Comparison of ENCODE assay signal across 8 mouse cellular contexts in the genomic region with DNA sequence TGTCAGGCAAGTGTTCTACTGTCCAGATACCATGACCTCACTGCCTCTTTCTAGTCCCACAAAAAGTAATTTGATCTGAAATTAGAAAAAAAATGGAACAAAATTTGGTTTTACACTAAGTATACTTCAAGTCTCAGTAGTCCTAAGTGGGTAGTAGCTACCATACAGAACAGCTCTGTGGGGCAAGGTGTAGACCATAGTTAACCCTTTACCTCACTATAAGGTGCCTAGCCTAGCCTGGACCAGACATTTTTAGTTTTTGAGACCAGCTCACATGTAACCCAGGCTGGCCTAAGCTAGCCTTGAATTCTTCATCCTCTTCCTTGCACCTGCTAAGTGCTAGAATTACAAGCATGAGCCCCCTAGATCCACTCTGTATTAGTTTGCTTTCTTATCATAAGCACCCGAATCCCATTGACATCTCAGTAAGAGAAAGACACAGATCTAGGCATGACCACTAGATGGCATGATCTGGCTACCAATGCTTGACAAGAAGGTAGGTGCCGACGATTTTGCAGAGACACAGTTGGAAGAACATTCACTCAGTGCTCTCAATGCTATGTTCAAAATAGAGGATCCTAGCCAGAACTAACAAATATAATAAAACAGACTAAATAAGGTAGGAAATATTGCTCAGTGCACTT. TPM values are rescaled to one million over a fixed set of nuclear protein-coding genes. Genes with fewer than 3 reads are reported as not detected.
DNase-seq lines count a peak whose midpoint lies in the region; ATAC-seq and TF ChIP-seq lines count a peak whose summit lies in the region.

No protein-coding gene starts in this region.

- no peaks in the 10 kb centered on the region for H3K27me3 ChIP-seq in kidney, embryonic 15.5 days
- no peaks in the 10 kb centered on the region for H3K27me3 ChIP-seq in liver, embryonic 14.5 days (ENCODE audit: control insufficient read depth, insufficient read depth, low read length)
- no peaks in the 10 kb centered on the region for H3K27me3 ChIP-seq in neural tube, embryonic 11.5 days (ENCODE audit: control insufficient read depth, insufficient read depth, low read length)

- peak; percentile 30; the same call in 1 of the 2 replicates for ATAC-seq in kidney, embryonic 15.5 days (replicated peaks; ENCODE audit: low FRiP score)
- no peak for ATAC-seq in liver, embryonic 14.5 days (ENCODE audit: insufficient read depth)
- no peak for ATAC-seq in neural tube, embryonic 11.5 days (ENCODE audit: insufficient read depth, low FRiP score, low TSS enrichment)

- peak; percentile 85 for TF ChIP-seq CTCF in liver, embryonic 14.5 days (IDR thresholded peaks at IDR 0.05; ENCODE audit: low read depth)

- no peak for TF ChIP-seq EP300 in liver, embryonic 14.5 days (IDR thresholded peaks at IDR 0.05; ENCODE audit: low read depth)

- no peaks in the 10 kb centered on the region for H3K36me3 ChIP-seq in kidney, embryonic 15.5 days
- H3K36me3 ChIP-seq in liver, embryonic 14.5 days (replicated peaks; ENCODE audit: control insufficient read depth, insufficient read depth, low read depth) = no peaks in the 10 kb centered on the region
- H3K36me3 ChIP-seq in neural tube, embryonic 11.5 days (ENCODE audit: control insufficient read depth, insufficient read depth, low read length) = no peaks in the 10 kb centered on the region

- H3K27ac ChIP-seq in kidney, embryonic 15.5 days = no peak overlapping the region
- no peak overlapping the region for H3K27ac ChIP-seq in liver, embryonic 14.5 days
- no peak overlapping the region for H3K27ac ChIP-seq in neural tube, embryonic 11.5 days (ENCODE audit: low read depth, low read length)

- WGBS in kidney, embryonic 15.5 days = 2% methylated on average over 3 of the region's 3 CpGs
- WGBS in liver, embryonic 14.5 days (ENCODE audit: insufficient replicate concordance) = 2% methylated on average over 3 of the region's 3 CpGs
- WGBS in neural tube, embryonic 11.5 days = 10% methylated on average over 3 of the region's 3 CpGs

- H3K4me1 ChIP-seq in kidney, embryonic 15.5 days = peaks cover 7% of the 10 kb centered on the region; the same call in 1 of the 2 replicates
- peaks cover 0 to 10% of the 10 kb centered on the region in 2 experiments; a peak in 1 of 4 replicates for H3K4me1 ChIP-seq in liver, embryonic 14.5 days (replicated peaks; ENCODE audit: control insufficient read depth in 2 of 2, insufficient read depth in 2 of 2, low read length in 1 of 2)
- H3K4me1 ChIP-seq in neural tube, embryonic 11.5 days (ENCODE audit: control insufficient read depth, insufficient read depth, low read length) = no peaks in the 10 kb centered on the region

- H3K4me2 ChIP-seq in kidney, embryonic 15.5 days = no peak overlapping the region
- no peak overlapping the region for H3K4me2 ChIP-seq in liver, embryonic 14.5 days (ENCODE audit: low read depth)
- no peak overlapping the region for H3K4me2 ChIP-seq in neural tube, embryonic 11.5 days (ENCODE audit: low read depth)

- H3K9me3 ChIP-seq in kidney, embryonic 15.5 days (replicated peaks) = no peaks in the 10 kb centered on the region
- H3K9me3 ChIP-seq in liver, embryonic 14.5 days (ENCODE audit: control insufficient read depth, low read length) = no peaks in the 10 kb centered on the region
- no peaks in the 10 kb centered on the region for H3K9me3 ChIP-seq in neural tube, embryonic 11.5 days (ENCODE audit: control insufficient read depth, low read length)

- H3K9ac ChIP-seq in kidney, embryonic 15.5 days = no peak overlapping the region
- no peak overlapping the region for H3K9ac ChIP-seq in liver, embryonic 14.5 days (replicated peaks)
- H3K9ac ChIP-seq in neural tube, embryonic 11.5 days (ENCODE audit: low read length) = no peak overlapping the region

- peak; percentile 71 for DNase-seq in right cerebral cortex, adult 18-20 months
- no peak for DNase-seq in right cerebral cortex, postnatal 25 days
- peak; percentile 69 for DNase-seq in cerebellum, adult 9-11 months
- peak; percentile 87 for DNase-seq in heart, adult 8-10 months (ENCODE audit: low spot score)
- DNase-seq in liver, embryonic 14.5 days (ENCODE audit: low read depth in 3 of 3, low spot score in 3 of 3) = peak; percentile 55 to 61 (median 58)
- DNase-seq in neural tube, embryonic 11.5 days (ENCODE audit: low spot score) = peak; percentile 43
- peak; percentile 76 for DNase-seq in yolk sac, embryonic 10.5 days (ENCODE audit: low spot score)

- H3K4me3 ChIP-seq in kidney, embryonic 15.5 days (replicated peaks) = no peak overlapping the region
- no peak overlapping the region for H3K4me3 ChIP-seq in liver, embryonic 14.5 days (ENCODE audit: insufficient read depth in 1 of 2, low read depth in 2 of 2, low read length in 2 of 2)
- H3K4me3 ChIP-seq in neural tube, embryonic 11.5 days (ENCODE audit: low read depth, low read length) = no peak overlapping the region

RNA-seq across cellular contexts. Expression of gene Tmbim1, which starts 7.7 kb away (rescaled TPM):
- total RNA-seq in heart, adult 8-10 months (2022) = 10 to 100 TPM; 40.4 to 45.1 (median 44.2) TPM
- 25.6 and 31.2 TPM in 2 replicates for polyA plus RNA-seq in kidney, embryonic 15.5 days (2015; fragmentation: Nextera tagmentation; extraction: Ambion mirVana)
- polyA plus RNA-seq in liver, embryonic 14.5 days (2012; rRNA removed) = 6.7 and 10.5 TPM in 2 replicates
- polyA plus RNA-seq in liver, embryonic 14.5 days (2014; fragmentation: Nextera tagmentation; extraction: Ambion mirVana) = 10.1 and 11.7 TPM in 2 replicates
- 8.3 and 8.5 TPM in 2 replicates for polyA plus RNA-seq in neural tube, embryonic 11.5 days (2014; fragmentation: Nextera tagmentation; extraction: Ambion mirVana)

RNA-seq across cellular contexts. Expression of gene Pnkd, which starts 28.4 kb away (rescaled TPM):
- total RNA-seq in heart, adult 8-10 months (2022) = 100 to 1,000 TPM; 125 to 142 (median 135) TPM
- polyA plus RNA-seq in kidney, embryonic 15.5 days (2015; fragmentation: Nextera tagmentation; extraction: Ambion mirVana) = 138 and 139 TPM in 2 replicates
- 16.8 and 17.8 TPM in 2 replicates for polyA plus RNA-seq in liver, embryonic 14.5 days (2012; rRNA removed)
- 42.1 and 42.6 TPM in 2 replicates for polyA plus RNA-seq in liver, embryonic 14.5 days (2014; fragmentation: Nextera tagmentation; extraction: Ambion mirVana)
- 104 and 107 TPM in 2 replicates for polyA plus RNA-seq in neural tube, embryonic 11.5 days (2014; fragmentation: Nextera tagmentation; extraction: Ambion mirVana)

RNA-seq across cellular contexts. Expression of gene Aamp, which starts 28.6 kb away (rescaled TPM):
- total RNA-seq in heart, adult 8-10 months (2022) = 100 to 1,000 TPM in 2 of 4 experiments, 10 to 100 TPM in 2; 95.4 to 107 (median 99.6) TPM
- polyA plus RNA-seq in kidney, embryonic 15.5 days (2015; fragmentation: Nextera tagmentation; extraction: Ambion mirVana) = 267 and 283 TPM in 2 replicates
- polyA plus RNA-seq in liver, embryonic 14.5 days (2012; rRNA removed) = 47.3 and 55.8 TPM in 2 replicates
- 84.4 and 89.0 TPM in 2 replicates for polyA plus RNA-seq in liver, embryonic 14.5 days (2014; fragmentation: Nextera tagmentation; extraction: Ambion mirVana)
- polyA plus RNA-seq in neural tube, embryonic 11.5 days (2014; fragmentation: Nextera tagmentation; extraction: Ambion mirVana) = 195 and 215 TPM in 2 replicates

RNA-seq across cellular contexts. Expression of gene Gpbar1, which starts 34.8 kb away (rescaled TPM):
- not detected for total RNA-seq in heart, adult 8-10 months (2022)
- 1.7 and 2.1 TPM in 2 replicates for polyA plus RNA-seq in kidney, embryonic 15.5 days (2015; fragmentation: Nextera tagmentation; extraction: Ambion mirVana)
- polyA plus RNA-seq in liver, embryonic 14.5 days (2012; rRNA removed) = 0.57 and 1.0 TPM in 2 replicates
- polyA plus RNA-seq in liver, embryonic 14.5 days (2014; fragmentation: Nextera tagmentation; extraction: Ambion mirVana) = 0.56 and 1.1 TPM in 2 replicates
- 0.21 and 0.38 TPM in 2 replicates for polyA plus RNA-seq in neural tube, embryonic 11.5 days (2014; fragmentation: Nextera tagmentation; extraction: Ambion mirVana)

RNA-seq across cellular contexts. Expression of gene Catip, which starts 48.7 kb away (rescaled TPM):
- total RNA-seq in heart, adult 8-10 months (2022) = under 1 TPM; 0.17 to 0.37 (median 0.25) TPM
- 0.67 and 0.82 TPM in 2 replicates for polyA plus RNA-seq in kidney, embryonic 15.5 days (2015; fragmentation: Nextera tagmentation; extraction: Ambion mirVana)
- polyA plus RNA-seq in liver, embryonic 14.5 days (2012; rRNA removed) = 0.05 and 0.10 TPM in 2 replicates
- polyA plus RNA-seq in liver, embryonic 14.5 days (2014; fragmentation: Nextera tagmentation; extraction: Ambion mirVana) = not detected in 2 replicates
- 0.20 and 0.26 TPM in 2 replicates for polyA plus RNA-seq in neural tube, embryonic 11.5 days (2014; fragmentation: Nextera tagmentation; extraction: Ambion mirVana)
